Mouse (Mus musculus) kidney, adult 2 months (tissue): ENCODE measurements around the gene Ctbp2.
"Not testable (repeated sequence)": the region's sequence is repeated elsewhere in the genome, so short reads cannot be mapped to it uniquely, and the experiment has no call there.

Source experiments
- CTCF ChIP-seq: fragments of 200-500 bp; conservative IDR thresholded peaks from 2 replicates; pipeline ENCODE4 v1.5.1; 2011; ENCODE audit warnings: low read depth, mild to moderate bottlenecking, control low read depth, low read length, moderate library complexity, mixed read lengths; ENCODE audit not compliant: insufficient read depth, insufficient read length
- POLR2A ChIP-seq: fragments of 200-500 bp; IDR thresholded peaks from one replicate; pipeline ENCODE4 v1.6.1; 2011; ENCODE audit warnings: low read depth, low read length, control low read depth

DNA sequence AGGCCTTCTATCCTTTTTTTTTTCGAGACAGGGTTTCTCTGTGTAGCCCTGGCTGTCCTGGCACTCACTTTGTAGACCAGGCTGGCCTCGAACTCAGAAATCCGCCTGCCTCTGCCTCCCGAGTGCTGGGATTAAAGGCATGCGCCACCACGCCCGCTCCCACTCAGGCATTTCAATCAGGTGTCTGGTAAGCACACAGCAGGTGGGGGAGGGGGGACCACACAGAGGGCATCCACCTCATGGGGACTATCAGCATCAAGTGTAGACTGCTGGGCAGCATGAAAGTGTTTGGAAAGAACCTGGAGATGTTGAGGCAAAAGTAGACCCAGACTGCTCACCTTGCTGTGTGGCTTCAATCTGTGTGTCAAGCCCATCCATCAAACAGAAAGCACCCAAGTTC is 28.5 kb downstream of the Ctbp2 start:
- TF ChIP-seq POLR2A, CTCF: not testable (repeated sequence)
